Mouse (Mus musculus) megakaryocyte, embryonic 14.5 days (primary cell): ENCODE data around the gene Znhit6. TPM values are rescaled to one million over a fixed set of nuclear protein-coding genes. Genes with fewer than 3 reads are reported as not detected.

Experiments used
- H3K27me3 ChIP-seq: replicated peaks from 2 replicates; pipeline ENCODE3; 2012; ENCODE audit warnings: inconsistent platforms
- H3K36me3 ChIP-seq: replicated peaks from 2 replicates; pipeline ENCODE3; 2012; ENCODE audit warnings: low read length, inconsistent platforms, mixed read lengths
- H3K4me1 ChIP-seq: 2 replicates; pipeline ENCODE4 v1.6.1; 2012; ENCODE audit warnings: inconsistent platforms
- H3K4me3 ChIP-seq: replicated peaks from 2 replicates; pipeline ENCODE3; 2012; ENCODE audit warnings: moderate library complexity, mild to moderate bottlenecking, inconsistent platforms
- H3K9me3 ChIP-seq: 2 replicates; pipeline ENCODE4 v1.6.1; 2012; ENCODE audit warnings: inconsistent platforms
- FLI1 ChIP-seq: IDR thresholded peaks from 2 replicates; pipeline ENCODE4 v1.6.1; 2012; ENCODE audit warnings: low read length, inconsistent platforms, mixed read lengths
- GATA1 ChIP-seq: IDR thresholded peaks from 3 replicates; pipeline ENCODE4 v1.6.1; 2012; ENCODE audit warnings: mixed read lengths, low read length, inconsistent platforms, borderline replicate concordance
- polyA plus RNA-seq: library from polyadenylated mRNA; stranded (reverse); fragments of >175 nt; gene quantifications from 2 replicates; pipeline ENCODE4 v1.2.3, GENCODE M21; 2012; ENCODE audit warnings: low replicate concordance; ENCODE audit not compliant: insufficient read depth

Gene Znhit6
- polyA plus RNA-seq, 1 experiment: 6.5 TPM

GRCm38 (mm10) chr3:145575340-145575739 lies 665 bp upstream of the Znhit6 start:
- H3K9me3 ChIP-seq: no peaks in the 10 kb centered on the region
- peak overlapping the region; percentile 92 for H3K4me3 ChIP-seq
- H3K36me3 ChIP-seq: peaks cover 26% of the 10 kb centered on the region
- TF ChIP-seq GATA1 (no peak), FLI1 (no peak)
- H3K27me3 ChIP-seq: no peaks in the 10 kb centered on the region
- peaks cover 36% of the 10 kb centered on the region for H3K4me1 ChIP-seq

- Histone ChIP-seq H3K9me3 (no peaks in the 10 kb centered on the region), H3K4me1 (peaks cover 36% of the 10 kb centered on the region), H3K36me3 (peaks cover 37% of the 10 kb centered on the region), H3K4me3 (peak overlapping the region; percentile 92), H3K27me3 (no peaks in the 10 kb centered on the region)
- TF ChIP-seq GATA1 (no peak), FLI1 (no peak)
Measured at GRCm38 (mm10) chr3:145576482-145576822, 447 bp downstream of the Znhit6 start.

GRCm38 (mm10) chr3:145576876-145577275 lies 871 bp downstream of the Znhit6 start:
- Histone ChIP-seq H3K4me1 (peaks cover 36% of the 10 kb centered on the region), H3K27me3 (no peaks in the 10 kb centered on the region), H3K4me3 (peak overlapping the region; percentile 92), H3K9me3 (no peaks in the 10 kb centered on the region), H3K36me3 (peaks cover 38% of the 10 kb centered on the region)
- no peak for TF ChIP-seq GATA1
- no peak for TF ChIP-seq FLI1

- peaks cover 85% of the 10 kb centered on the region for H3K36me3 ChIP-seq
- H3K27me3 ChIP-seq: no peaks in the 10 kb centered on the region
- no peaks in the 10 kb centered on the region for H3K9me3 ChIP-seq
- H3K4me1 ChIP-seq: 0 out of 2 replicates have a peak, but pooled peaks cover 6% of the 10 kb centered on the region
- H3K4me3 ChIP-seq: no peak overlapping the region
- TF ChIP-seq FLI1 (no peak), GATA1 (no peak)
Measured at GRCm38 (mm10) chr3:145583043-145583442, 7.0 kb downstream of the Znhit6 start.

- Histone ChIP-seq H3K36me3 (peaks cover 79% of the 10 kb centered on the region), H3K9me3 (no peaks in the 10 kb centered on the region), H3K27me3 (no peaks in the 10 kb centered on the region), H3K4me3 (no peak overlapping the region), H3K4me1 (0 out of 2 replicates have a peak, but pooled peaks cover 2% of the 10 kb centered on the region)
- TF ChIP-seq FLI1: no peak
- TF ChIP-seq GATA1: no peak
Measured at GRCm38 (mm10) chr3:145583522-145584200, 7.7 kb downstream of the Znhit6 start.

- TF ChIP-seq GATA1: no peak
- no peak for TF ChIP-seq FLI1
- no peak overlapping the region for H3K4me3 ChIP-seq
- no peaks in the 10 kb centered on the region for H3K9me3 ChIP-seq
- peaks cover 76% of the 10 kb centered on the region for H3K36me3 ChIP-seq
- H3K27me3 ChIP-seq: no peaks in the 10 kb centered on the region
- H3K4me1 ChIP-seq: no peaks in the 10 kb centered on the region
Measured at GRCm38 (mm10) chr3:145590562-145590961, 14.6 kb downstream of the Znhit6 start.

- H3K4me3 ChIP-seq: no peak overlapping the region
- H3K27me3 ChIP-seq: no peaks in the 10 kb centered on the region
- TF ChIP-seq GATA1 (no peak), FLI1 (no peak)
- peaks cover 68% of the 10 kb centered on the region for H3K36me3 ChIP-seq
- no peaks in the 10 kb centered on the region for H3K9me3 ChIP-seq
- no peaks in the 10 kb centered on the region for H3K4me1 ChIP-seq
Measured at GRCm38 (mm10) chr3:145591841-145592542, 16.0 kb downstream of the Znhit6 start.

- TF ChIP-seq FLI1 (no peak), GATA1 (no peak)
- H3K4me1 ChIP-seq: no peaks in the 10 kb centered on the region
- no peaks in the 10 kb centered on the region for H3K9me3 ChIP-seq
- H3K36me3 ChIP-seq: peaks cover 80% of the 10 kb centered on the region
- no peak overlapping the region for H3K4me3 ChIP-seq
- H3K27me3 ChIP-seq: no peaks in the 10 kb centered on the region
Measured at GRCm38 (mm10) chr3:145595354-145595753, 19.3 kb downstream of the Znhit6 start.

GRCm38 (mm10) chr3:145599059-145599458 lies 23.1 kb downstream of the Znhit6 start:
- no peak for TF ChIP-seq FLI1
- TF ChIP-seq GATA1: no peak
- Histone ChIP-seq H3K4me3 (no peak overlapping the region), H3K27me3 (no peaks in the 10 kb centered on the region), H3K4me1 (peaks cover 15% of the 10 kb centered on the region), H3K36me3 (peaks cover 83% of the 10 kb centered on the region), H3K9me3 (no peaks in the 10 kb centered on the region)

GRCm38 (mm10) chr3:145600801-145601200 lies 24.8 kb downstream of the Znhit6 start:
- H3K9me3 ChIP-seq: no peaks in the 10 kb centered on the region
- peaks cover 21% of the 10 kb centered on the region for H3K4me1 ChIP-seq
- H3K27me3 ChIP-seq: no peaks in the 10 kb centered on the region
- TF ChIP-seq GATA1 (no peak), FLI1 (no peak)
- peaks cover 85% of the 10 kb centered on the region for H3K36me3 ChIP-seq
- no peak overlapping the region for H3K4me3 ChIP-seq
